Mouse (Mus musculus) stomach, embryonic 16.5 days (tissue): Measurements from ENCODE around the gene Abcf1. TPM values are rescaled to one million over a fixed set of nuclear protein-coding genes. Genes with fewer than 3 reads are reported as not detected.
A peak's percentile ranks its signal among the peaks of the same experiment; 100 is the strongest.
"Not testable (repeated sequence)": the region's sequence is repeated elsewhere in the genome, so short reads cannot be mapped to it uniquely, and the experiment has no call there.

Experiments used
- ATAC-seq: fragments of 200-750 bp; cut with Nextera tagmentation; 2 replicates; pipeline ENCODE4 v1.8.0; 2017; ENCODE audit warnings: moderate number of reproducible peaks, moderate TSS enrichment; ENCODE audit not compliant: insufficient read depth, low FRiP score
- H3K27ac ChIP-seq: fragments of 300-500 bp; sonication (generic); 2 replicates; pipeline ENCODE4 v1.5.1; 2014; ENCODE audit warnings: low read length
- H3K27me3 ChIP-seq: fragments of 300-500 bp; sonication (generic); 2 replicates; pipeline ENCODE4 v1.6.1; 2014; ENCODE audit warnings: low read length, control low read depth, mixed read lengths; ENCODE audit not compliant: control insufficient read depth, insufficient read depth
- H3K36me3 ChIP-seq: fragments of 300-500 bp; sonication (generic); 2 replicates; pipeline ENCODE4 v1.6.1; 2014; ENCODE audit warnings: low read length; ENCODE audit not compliant: control insufficient read depth, insufficient read depth
- H3K4me1 ChIP-seq: fragments of 300-500 bp; sonication (generic); 2 replicates; pipeline ENCODE4 v1.6.1; 2014; ENCODE audit warnings: low read length, control low read depth, mixed read lengths; ENCODE audit not compliant: control insufficient read depth, insufficient read depth
- H3K4me2 ChIP-seq: fragments of 300-500 bp; sonication (generic); 2 replicates; pipeline ENCODE4 v1.6.1; 2014; ENCODE audit warnings: low read depth, low read length, mixed read lengths
- H3K4me3 ChIP-seq: fragments of 300-500 bp; sonication (generic); replicated peaks from 2 replicates; pipeline ENCODE4 v1.5.1; 2014; ENCODE audit warnings: mild to moderate bottlenecking, low read length
- H3K9ac ChIP-seq: fragments of 300-500 bp; sonication (generic); 2 replicates; pipeline ENCODE4 v1.6.1; 2014; ENCODE audit warnings: low read length
- H3K9me3 ChIP-seq: fragments of 300-500 bp; sonication (generic); replicated peaks from 2 replicates; pipeline ENCODE4 v1.6.1; 2016; ENCODE audit warnings: low read length, control low read depth; ENCODE audit not compliant: control insufficient read depth
- WGBS: fragments of 180-500 bp; shearing (Covaris S2); extraction: QIAGEN DNeasy Blood & Tissue Kit; methylation state at CpG from one replicate; pipeline ENCODE4 v1.1.7; 2014; 5-methylcytosine and 5-hydroxymethylcytosine counted together
- polyA plus RNA-seq: library from polyadenylated mRNA; unstranded; fragments of >200 nt; fragmentation: Nextera tagmentation; extraction: Ambion mirVana; gene quantifications from 2 replicates; pipeline ENCODE4 v1.2.1, GENCODE M21; 2015

Gene Abcf1
- polyA plus RNA-seq, result 87.7 and 88.9 TPM in 2 replicates

DNA sequence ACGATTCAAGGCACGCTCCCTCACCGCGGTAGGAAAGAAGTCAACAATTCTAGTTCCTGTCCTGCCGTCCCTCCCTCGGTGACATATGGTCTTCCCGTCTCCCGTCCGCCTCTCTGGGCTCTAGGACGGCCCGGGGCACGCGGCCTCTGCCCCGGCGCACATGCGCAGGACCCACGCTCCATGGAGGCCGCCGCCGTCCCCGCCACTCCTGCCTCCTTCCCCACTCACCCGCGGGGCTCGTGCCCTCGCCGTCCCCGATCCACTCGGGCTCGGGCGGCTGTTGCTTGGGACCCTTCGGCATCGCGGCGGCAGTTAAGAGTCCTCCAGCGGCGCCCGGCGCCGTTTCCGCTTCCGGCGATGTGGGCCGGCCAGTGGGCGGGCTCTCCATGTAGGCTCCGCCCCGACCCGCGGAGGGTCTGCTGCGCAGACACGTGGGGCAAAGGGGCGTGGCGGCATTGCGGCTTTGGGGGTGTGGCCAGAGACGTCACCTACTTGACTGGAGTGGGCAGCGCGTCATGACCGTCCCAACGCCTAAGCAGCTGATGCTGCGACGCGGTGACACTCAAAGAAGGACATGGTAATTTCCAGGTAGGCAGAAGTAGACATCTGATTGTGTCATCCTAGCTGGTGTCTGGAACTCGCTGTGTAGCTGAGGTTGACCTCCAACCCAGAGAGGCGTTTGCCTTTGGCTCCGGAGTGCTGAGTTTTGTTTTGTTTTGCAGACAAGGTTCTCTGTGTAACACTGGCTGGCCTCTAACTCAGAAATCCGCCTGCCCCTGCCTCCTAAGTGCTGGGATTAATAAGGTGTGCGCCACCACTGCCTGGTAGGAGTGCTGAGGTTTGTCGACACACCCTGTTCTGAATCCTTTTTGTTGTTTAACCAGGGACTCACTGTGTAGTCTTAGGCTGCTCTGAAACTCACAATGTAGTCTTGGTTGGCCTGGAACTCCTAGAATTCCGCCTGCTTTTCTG, at the start of gene Abcf1:
Gene Abcf1 (minus strand): TSS at position 344 of the 972 bp plus-strand sequence.
- H3K4me2 ChIP-seq, result peak within 1 kb of the TSS; percentile 72
- no peaks in the 10 kb centered on the region for H3K36me3 ChIP-seq
- H3K4me1 ChIP-seq, result peaks cover 14% of the 10 kb centered on the region
- H3K9me3 ChIP-seq, result no peaks in the 10 kb centered on the region
- no peaks in the 10 kb centered on the region for H3K27me3 ChIP-seq
- WGBS, result under 1% methylated on average over 68 of the region's 68 CpGs
- ATAC-seq, result peak; percentile 99
- peak within 1 kb of the TSS; percentile 86 for H3K9ac ChIP-seq
- peak within 1 kb of the TSS; percentile 75 for H3K4me3 ChIP-seq
- peak within 1 kb of the TSS; percentile 82 for H3K27ac ChIP-seq

DNA sequence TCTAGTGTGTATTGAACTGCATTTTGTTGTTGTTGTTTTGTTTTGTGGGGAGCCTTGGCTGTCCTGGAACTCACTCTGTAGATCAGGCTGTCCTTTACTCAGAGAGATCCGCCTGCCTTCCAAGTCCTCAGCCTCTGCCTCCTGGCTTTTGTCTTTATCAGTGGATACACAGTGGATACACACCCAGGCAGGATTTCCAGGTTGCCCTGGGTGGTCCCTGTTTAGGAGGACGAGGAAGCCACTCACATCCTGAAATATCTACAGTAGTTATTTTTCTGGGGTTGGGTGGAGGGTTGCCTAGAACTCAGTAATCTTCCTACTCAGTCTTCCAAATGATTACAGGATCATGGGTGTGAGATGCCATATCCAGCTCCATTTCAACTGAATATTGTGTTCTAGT, 49.4 kb upstream of the Abcf1 start:
- peaks cover 11% of the 10 kb centered on the region; the same call in 1 of the 2 replicates for H3K36me3 ChIP-seq
- H3K9me3 ChIP-seq, result no peaks in the 10 kb centered on the region
- H3K4me1 ChIP-seq, result peaks cover 5% of the 10 kb centered on the region
- H3K4me2 ChIP-seq, result no peak overlapping the region
- H3K27me3 ChIP-seq, result no peaks in the 10 kb centered on the region
- H3K9ac ChIP-seq, result no peak overlapping the region
- no peak overlapping the region for H3K27ac ChIP-seq
- H3K4me3 ChIP-seq, result no peak overlapping the region
- no peak for ATAC-seq
- 49% methylated on average over 2 of the region's 2 CpGs for WGBS

DNA sequence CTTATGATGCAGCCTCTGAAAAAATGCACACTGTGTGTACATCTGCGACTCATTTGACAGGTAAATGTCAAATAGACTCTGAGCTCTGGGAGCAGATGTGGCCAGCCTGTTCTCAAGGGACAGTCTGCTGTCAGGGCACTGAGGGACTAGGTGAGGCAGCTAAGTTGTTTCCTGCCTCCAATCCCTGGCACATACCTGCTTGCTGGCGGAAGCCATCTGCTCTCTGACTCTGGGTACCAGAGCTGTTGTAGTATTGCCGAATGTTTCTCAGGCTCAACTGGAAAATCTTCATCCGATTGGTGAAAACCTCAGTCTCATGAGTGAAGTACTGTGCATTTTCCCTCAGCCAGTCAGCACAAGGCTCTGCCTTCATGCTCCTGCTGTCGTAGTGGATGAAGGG, 47.5 kb upstream of the Abcf1 start:
- Histone ChIP-seq H3K4me2 (no peak overlapping the region), H3K27me3 (no peaks in the 10 kb centered on the region), H3K27ac (no peak overlapping the region), H3K9ac (no peak overlapping the region), H3K9me3 (no peaks in the 10 kb centered on the region), H3K4me1 (no peaks in the 10 kb centered on the region), H3K4me3 (no peak overlapping the region), H3K36me3 (peaks cover 11% of the 10 kb centered on the region; the same call in 1 of the 2 replicates)
- ATAC-seq, result no peak
- 83% methylated on average over 5 of the region's 5 CpGs for WGBS

DNA sequence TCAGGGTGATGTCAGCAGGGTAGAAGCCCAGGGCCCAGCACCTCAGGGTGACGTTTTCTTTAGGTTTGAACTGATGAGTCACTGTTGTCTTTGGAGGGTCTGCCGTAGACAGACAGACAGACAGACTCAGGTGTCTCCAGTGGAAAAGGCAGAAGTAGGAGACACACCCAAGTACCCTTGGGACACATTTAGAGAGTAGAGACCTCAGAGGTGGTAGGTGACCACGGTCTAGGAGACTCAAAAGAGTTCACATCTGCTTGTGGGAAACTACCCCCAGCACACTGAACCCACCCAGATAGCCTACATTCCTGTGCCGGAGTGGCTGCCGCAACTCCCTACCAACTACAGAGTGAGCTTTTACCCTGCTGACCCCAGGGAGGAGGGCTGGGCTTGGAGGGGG, 45.4 kb upstream of the Abcf1 start:
- ATAC-seq, result no peak
- Histone ChIP-seq H3K9ac (no peak overlapping the region), H3K27ac (no peak overlapping the region), H3K4me1 (no peaks in the 10 kb centered on the region), H3K9me3 (no peaks in the 10 kb centered on the region), H3K27me3 (no peaks in the 10 kb centered on the region), H3K4me2 (no peak overlapping the region), H3K36me3 (peaks cover 11% of the 10 kb centered on the region; the same call in 1 of the 2 replicates), H3K4me3 (no peak overlapping the region)
- 92% methylated on average over 5 of the region's 5 CpGs for WGBS

DNA sequence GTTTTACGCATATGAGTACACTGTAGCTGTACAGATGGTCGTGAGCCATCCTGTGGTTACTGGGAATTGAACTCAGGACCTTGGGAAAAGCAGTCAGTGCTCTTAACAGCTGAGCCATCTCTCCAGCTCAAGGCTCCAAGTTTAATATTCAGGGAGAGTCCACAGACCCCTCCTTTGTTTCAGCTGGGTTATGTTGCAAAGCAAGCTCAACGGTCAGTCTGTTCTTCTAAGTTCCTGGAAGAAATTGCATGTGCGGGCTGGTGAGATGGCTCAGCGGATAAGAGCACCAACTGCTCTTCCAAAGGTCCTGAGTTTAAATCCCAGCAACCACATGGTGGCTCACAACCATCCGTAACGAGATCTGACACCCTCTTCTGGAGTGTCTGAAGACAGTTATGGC, 34.8 kb upstream of the Abcf1 start:
- H3K9ac ChIP-seq, H3K36me3 ChIP-seq, H3K4me1 ChIP-seq, ATAC-seq, H3K27ac ChIP-seq, H3K4me2 ChIP-seq, H3K4me3 ChIP-seq, H3K27me3 ChIP-seq, H3K9me3 ChIP-seq: not testable (repeated sequence)
- WGBS, result 88% methylated on average over 7 of the region's 7 CpGs

DNA sequence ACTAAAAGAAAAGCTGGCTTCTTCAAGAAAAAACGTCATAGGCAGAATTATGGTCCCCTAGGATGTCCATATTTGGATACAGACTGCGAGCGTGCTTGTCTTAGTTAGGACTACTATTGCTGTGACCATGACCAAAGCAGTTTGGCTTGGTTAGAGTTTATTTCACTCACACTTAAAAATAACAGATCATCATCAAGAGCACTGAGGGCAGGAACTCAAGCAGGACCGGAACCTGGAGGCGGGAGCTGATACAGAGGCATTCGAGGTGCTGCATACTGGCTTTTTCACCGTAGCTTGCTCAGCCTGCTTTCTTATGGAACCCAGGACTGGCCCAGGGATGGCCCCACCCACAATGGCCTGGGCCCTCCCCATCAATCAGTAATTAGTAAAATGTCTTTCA, 33.8 kb upstream of the Abcf1 start:
- WGBS, result 94% methylated on average over 7 of the region's 7 CpGs

DNA sequence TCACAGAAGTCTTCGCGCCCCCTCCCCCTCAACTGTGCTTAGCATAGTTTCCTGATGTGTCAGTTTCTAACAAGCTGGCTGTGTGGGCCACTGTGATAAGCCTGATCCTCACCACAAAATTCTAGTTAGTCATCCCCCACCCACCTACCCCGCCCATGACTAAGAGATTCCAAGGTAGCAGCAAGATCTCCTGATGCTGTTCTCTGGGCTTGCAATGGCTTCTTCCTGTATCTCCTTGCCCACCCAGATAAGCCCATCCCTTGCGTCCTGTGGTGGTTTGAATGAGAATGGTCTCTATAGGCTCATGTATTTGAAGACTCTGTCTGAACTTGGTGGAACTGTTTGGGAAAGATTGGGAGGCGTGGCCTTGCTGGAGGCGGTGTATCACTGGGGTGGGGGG, 32.4 kb upstream of the Abcf1 start:
- WGBS, result 92% methylated on average over 6 of the region's 6 CpGs
- ATAC-seq, result no peak
- H3K9ac ChIP-seq, result no peak overlapping the region

More for the DNA sequence above, 33.8 kb upstream of the Abcf1 start:
- no peaks in the 10 kb centered on the region for H3K36me3 ChIP-seq
- no peak overlapping the region for H3K9ac ChIP-seq
- H3K4me2 ChIP-seq, result no peak overlapping the region
- H3K27me3 ChIP-seq, result no peaks in the 10 kb centered on the region
- H3K9me3 ChIP-seq, result 0 out of 2 replicates have a peak, but pooled peaks cover 4% of the 10 kb centered on the region
- no peak overlapping the region for H3K4me3 ChIP-seq
- H3K27ac ChIP-seq, result no peak overlapping the region
- no peak for ATAC-seq
- H3K4me1 ChIP-seq, result 0 out of 2 replicates have a peak, but pooled peaks cover 3% of the 10 kb centered on the region

DNA sequence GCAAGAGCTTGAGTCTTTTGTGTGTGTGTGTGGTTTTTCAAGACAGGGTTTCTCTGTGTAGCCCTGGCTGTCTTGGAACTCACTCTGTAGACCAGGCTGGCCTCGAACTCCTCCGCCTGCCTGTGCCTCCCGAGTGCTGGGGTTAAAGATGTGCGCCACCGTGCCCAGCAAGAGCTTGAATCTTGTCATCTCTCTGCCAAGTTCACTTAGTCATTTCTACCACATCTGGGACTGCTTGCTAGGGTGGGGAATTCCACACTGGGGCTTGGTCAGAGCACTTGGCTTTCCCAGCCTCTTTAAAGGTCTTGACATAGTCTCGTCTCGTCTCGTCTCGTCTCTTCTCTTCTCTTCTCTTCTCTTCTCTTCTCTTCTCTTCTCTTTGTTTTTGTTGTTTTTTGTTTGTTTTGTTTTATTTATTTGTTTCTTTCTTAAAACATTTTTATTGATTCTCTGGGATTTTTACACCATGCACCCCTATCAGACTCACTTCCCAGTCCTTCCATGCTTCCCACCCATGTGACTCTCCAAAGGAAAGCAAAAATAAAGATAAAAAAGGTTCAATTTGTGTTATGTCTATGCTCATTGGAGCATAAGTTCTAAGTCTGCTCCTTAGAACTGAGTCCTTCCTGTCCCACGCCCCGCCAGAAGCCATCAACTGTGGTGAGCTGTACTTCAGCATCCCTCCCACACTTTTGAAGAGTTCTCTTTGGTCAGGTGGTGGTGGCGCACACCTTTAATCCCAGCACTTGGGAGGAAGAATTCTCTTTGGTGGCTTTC, 31.7 kb upstream of the Abcf1 start:
- Histone ChIP-seq H3K9me3 (0 out of 2 replicates have a peak, but pooled peaks cover 4% of the 10 kb centered on the region), H3K9ac (no peak overlapping the region), H3K36me3 (no peaks in the 10 kb centered on the region), H3K4me1 (peaks cover 10% of the 10 kb centered on the region; the same call in 1 of the 2 replicates), H3K4me2 (no peak overlapping the region), H3K4me3 (no peak overlapping the region), H3K27ac (no peak overlapping the region), H3K27me3 (no peaks in the 10 kb centered on the region)
- WGBS, result 90% methylated on average over 12 of the region's 12 CpGs
- ATAC-seq, result no peak

More for the DNA sequence above, 32.4 kb upstream of the Abcf1 start:
- no peak overlapping the region for H3K27ac ChIP-seq
- H3K4me3 ChIP-seq, result no peak overlapping the region
- 0 out of 2 replicates have a peak, but pooled peaks cover 4% of the 10 kb centered on the region for H3K9me3 ChIP-seq
- H3K27me3 ChIP-seq, result no peaks in the 10 kb centered on the region
- 0 out of 2 replicates have a peak, but pooled peaks cover 10% of the 10 kb centered on the region for H3K4me1 ChIP-seq
- H3K4me2 ChIP-seq, result no peak overlapping the region
- H3K36me3 ChIP-seq, result no peaks in the 10 kb centered on the region
